In genomic region chr7:89590542-89591251, GRCm38 (mm10) we compare ENCODE assay signal across 22 mouse cellular contexts. TPM values are rescaled to one million over a fixed set of nuclear protein-coding genes. Genes with fewer than 3 reads are reported as not detected.
DNase-seq lines count a peak whose midpoint lies in the region; ATAC-seq and TF ChIP-seq lines count a peak whose summit lies in the region.
"Had no signal": no experiment of that assay in that cellular context is flagged by ENCODE, and none has a peak within 500 bp of the region (broad histone marks: within the 10 kb centered on the region; RNA-seq: fewer than 3 reads in every experiment).

No protein-coding gene starts in this region.

- 78% methylated on average over 3 of the region's 3 CpGs for WGBS in forebrain, embryonic 12.5 days
- 85% methylated on average over 3 of the region's 3 CpGs for WGBS in forebrain, embryonic 11.5 days
- 86% methylated on average over 3 of the region's 3 CpGs for WGBS in embryonic facial prominence, embryonic 10.5 days

- no peaks in the 10 kb centered on the region for H3K9me3 ChIP-seq in forebrain, embryonic 12.5 days
- no peaks in the 10 kb centered on the region for H3K9me3 ChIP-seq in forebrain, embryonic 11.5 days (ENCODE audit: control insufficient read depth, low read length)
- H3K9me3 ChIP-seq in embryonic facial prominence, embryonic 10.5 days = no peaks in the 10 kb centered on the region
- H3K9me3 ChIP-seq: embryonic facial prominence, embryonic 15.5 days; hindbrain, embryonic 15.5 days; kidney, embryonic 15.5 days; megakaryocyte, embryonic 14.5 days; neural tube, embryonic 13.5 days had no signal

- H3K27ac ChIP-seq in forebrain, embryonic 12.5 days = no peak overlapping the region
- H3K27ac ChIP-seq in forebrain, embryonic 11.5 days (ENCODE audit: low read depth, low read length) = no peak overlapping the region
- peak overlapping the region; percentile 47; the same call in 1 of the 2 replicates for H3K27ac ChIP-seq in left cerebral cortex, adult 2 months
- H3K27ac ChIP-seq in embryonic facial prominence, embryonic 10.5 days (replicated peaks) = no peak overlapping the region
- H3K27ac ChIP-seq: embryonic facial prominence, embryonic 15.5 days; hindbrain, embryonic 15.5 days; kidney, embryonic 15.5 days; neural tube, embryonic 13.5 days; stomach, postnatal 0 days had no signal

- H3K4me2 ChIP-seq in forebrain, embryonic 12.5 days = no peak overlapping the region
- H3K4me2 ChIP-seq in forebrain, embryonic 11.5 days (ENCODE audit: low read depth, low read length, severe bottlenecking) = no peak overlapping the region
- H3K4me2 ChIP-seq: embryonic facial prominence, embryonic 15.5 days; hindbrain, embryonic 15.5 days; kidney, embryonic 15.5 days; liver, embryonic 11.5 days; neural tube, embryonic 13.5 days had no signal

- H3K36me3 ChIP-seq in forebrain, embryonic 12.5 days (replicated peaks) = no peaks in the 10 kb centered on the region
- no peaks in the 10 kb centered on the region for H3K36me3 ChIP-seq in forebrain, embryonic 11.5 days (ENCODE audit: control insufficient read depth, insufficient read depth, low read length)
- no peaks in the 10 kb centered on the region for H3K36me3 ChIP-seq in embryonic facial prominence, embryonic 10.5 days (replicated peaks)
- H3K36me3 ChIP-seq: embryonic facial prominence, embryonic 15.5 days; hindbrain, embryonic 15.5 days; kidney, embryonic 15.5 days; neural tube, embryonic 13.5 days had no signal

- no peaks in the 10 kb centered on the region for H3K27me3 ChIP-seq in forebrain, embryonic 12.5 days
- H3K27me3 ChIP-seq in forebrain, embryonic 11.5 days (ENCODE audit: control insufficient read depth, insufficient read depth, low read length) = no peaks in the 10 kb centered on the region
- no peaks in the 10 kb centered on the region for H3K27me3 ChIP-seq in embryonic facial prominence, embryonic 10.5 days (replicated peaks; ENCODE audit: low read depth, poor library complexity, severe bottlenecking)
- H3K27me3 ChIP-seq: embryonic facial prominence, embryonic 15.5 days; hindbrain, embryonic 15.5 days; kidney, embryonic 15.5 days; megakaryocyte, embryonic 14.5 days; neural tube, embryonic 13.5 days; Patski had no signal

- TF ChIP-seq CTCF in left cerebral cortex, adult 2 months (IDR thresholded peaks at IDR 0.05) = no peak; the same call in 1 of the 2 replicates

- H3K4me3 ChIP-seq in forebrain, embryonic 12.5 days (replicated peaks) = no peak overlapping the region
- H3K4me3 ChIP-seq in forebrain, embryonic 11.5 days (ENCODE audit: low read depth, low read length) = no peak overlapping the region
- no peak overlapping the region for H3K4me3 ChIP-seq in left cerebral cortex, adult 2 months
- H3K4me3 ChIP-seq in embryonic facial prominence, embryonic 10.5 days = no peak overlapping the region
- H3K4me3 ChIP-seq: embryonic facial prominence, embryonic 15.5 days; hindbrain, embryonic 15.5 days; kidney, embryonic 15.5 days; megakaryocyte, embryonic 14.5 days; neural tube, embryonic 13.5 days had no signal

- ATAC-seq in forebrain, embryonic 12.5 days (ENCODE audit: low FRiP score) = 0 out of 2 replicates have a peak, but pooled peaks have one; percentile 9
- no peak for ATAC-seq in forebrain, embryonic 11.5 days (replicated peaks; ENCODE audit: low FRiP score)
- ATAC-seq: intestine, embryonic 16.5 days; Patski had no signal

- intact Hi-C loops in left cerebral cortex, adult 2 months (cut with DNase I) = no loop called here

- DNase-seq in forebrain, embryonic 11.5 days (ENCODE audit: low spot score) = no peak
- peak; percentile 13 to 15 for DNase-seq in left cerebral cortex, adult 2 months (ENCODE audit: extremely low spot score in 1 of 2, low spot score in 2 of 2)
- no peak for DNase-seq in left cerebral cortex, adult 11 months (ENCODE audit: low spot score)
- peak; percentile 8 to 28 for DNase-seq in layer of hippocampus, postnatal 14 days (ENCODE audit: low spot score in 2 of 2)
- no peak for DNase-seq in MN1 (ENCODE audit: low spot score)
- DNase-seq in kidney, postnatal 4 days = no peak
- DNase-seq in embryonic facial prominence, embryonic 10.5 days (ENCODE audit: low spot score) = no peak
- DNase-seq: adrenal gland, adult 8-10 months; cerebellum, postnatal 10 days; gastrocnemius, postnatal 10 days; lung, adult 18-20 months; midbrain, embryonic 14.5 days had no signal

- no peak overlapping the region for H3K9ac ChIP-seq in forebrain, embryonic 12.5 days
- H3K9ac ChIP-seq in forebrain, embryonic 11.5 days (ENCODE audit: low read length) = no peak overlapping the region
- H3K9ac ChIP-seq: embryonic facial prominence, embryonic 15.5 days; hindbrain, embryonic 15.5 days; kidney, embryonic 15.5 days; neural tube, embryonic 13.5 days had no signal

- H3K4me1 ChIP-seq in forebrain, embryonic 12.5 days = no peaks in the 10 kb centered on the region; the same call in 1 of the 2 replicates
- no peaks in the 10 kb centered on the region for H3K4me1 ChIP-seq in forebrain, embryonic 11.5 days (replicated peaks; ENCODE audit: control insufficient read depth, insufficient read depth, low read length)
- H3K4me1 ChIP-seq in embryonic facial prominence, embryonic 10.5 days = no peaks in the 10 kb centered on the region
- H3K4me1 ChIP-seq: embryonic facial prominence, embryonic 15.5 days; hindbrain, embryonic 15.5 days; kidney, embryonic 15.5 days; megakaryocyte, embryonic 14.5 days; neural tube, embryonic 13.5 days had no signal

RNA-seq across cellular contexts. Expression of gene Me3, which starts 41.5 kb away (rescaled TPM):
- 0.97 and 1.2 TPM in 2 replicates for polyA plus RNA-seq in forebrain, embryonic 12.5 days (2016; fragmentation: Nextera tagmentation; extraction: Ambion mirVana)
- polyA plus RNA-seq in forebrain, embryonic 11.5 days (2014; fragmentation: Nextera tagmentation; extraction: Ambion mirVana) = 0.90 and 1.1 TPM in 2 replicates
- total RNA-seq in left cerebral cortex, adult 2 months (2021) = 100 to 1,000 TPM in 1 of 2 experiments, 10 to 100 TPM in 1; 94.9 to 100 TPM
- 10 to 100 TPM; 82.6 to 89.8 TPM for total RNA-seq in layer of hippocampus, postnatal 14 days (2021)
- polyA plus RNA-seq in embryonic facial prominence, embryonic 10.5 days (2016; fragmentation: Nextera tagmentation; extraction: Ambion mirVana) = 1.5 and 2.6 TPM in 2 replicates

Comparison
In these comparisons a context has a peak if more than half of its experiments do, and no peak if none do; other contexts are left out.
1. DNase-seq: peak in left cerebral cortex, adult 2 months (2 of 2) and layer of hippocampus, postnatal 14 days (2 of 2); none in forebrain, embryonic 11.5 days (single experiment), left cerebral cortex, adult 11 months (single experiment), MN1 (single experiment), kidney, postnatal 4 days (0 of 2) and embryonic facial prominence, embryonic 10.5 days (single experiment).